Mouse (Mus musculus) brown adipose tissue, adult 24 weeks (tissue): Measurements from ENCODE around the gene Dpy19l3. TPM values are rescaled to one million over a fixed set of nuclear protein-coding genes. Genes with fewer than 3 reads are reported as not detected.
A peak's percentile ranks its signal among the peaks of the same experiment; 100 is the strongest.

Source experiments
- H3K27ac ChIP-seq: fragments of 200-500 bp; replicated peaks from 2 replicates; pipeline ENCODE4 v1.5.1; 2012; ENCODE audit warnings: low read depth, mild to moderate bottlenecking, low read length
- H3K4me1 ChIP-seq: fragments of 200-500 bp; 2 replicates; pipeline ENCODE4 v1.6.1; 2012; ENCODE audit warnings: low read length, mixed read lengths; ENCODE audit not compliant: control insufficient read depth, insufficient read depth, insufficient read length
- H3K4me3 ChIP-seq: fragments of 200-500 bp; 2 replicates; pipeline ENCODE4 v1.5.1; 2012; ENCODE audit warnings: low read depth, mild to moderate bottlenecking, low read length, moderate library complexity; ENCODE audit not compliant: insufficient read depth
- polyA plus RNA-seq: library from polyadenylated mRNA; stranded (reverse); fragments of >200 nt; gene quantifications from 2 replicates; pipeline ENCODE4 v1.2.4, GENCODE M21; 2012; ENCODE audit not compliant: missing spikeins, insufficient read depth, insufficient read length

Dpy19l3 gene
- polyA plus RNA-seq, 1 experiment: 1.5 TPM

DNA sequence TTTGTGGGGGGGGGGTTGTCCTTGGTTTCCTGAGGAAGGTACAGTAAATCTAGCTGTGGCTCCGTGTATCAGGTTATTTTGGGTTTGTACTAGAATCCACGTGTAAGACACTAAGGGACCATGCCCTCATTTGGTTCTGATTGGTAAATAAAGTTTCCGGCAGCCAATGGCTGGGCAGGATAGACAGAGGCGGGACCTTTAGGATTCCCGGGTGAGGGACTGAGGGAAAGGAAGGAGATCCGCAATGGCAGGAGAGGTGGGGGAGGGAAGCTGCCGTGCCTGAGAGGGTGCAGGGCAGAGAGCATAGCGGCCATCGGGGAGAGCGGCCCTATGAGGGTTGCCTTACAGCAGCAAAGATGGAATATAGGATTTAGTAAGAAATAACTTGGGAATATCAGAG, 67.0 kb downstream of the Dpy19l3 start:
- Histone ChIP-seq H3K4me1 (no peaks in the 10 kb centered on the region), H3K27ac (no peak overlapping the region), H3K4me3 (0 out of 2 replicates have a peak overlapping the region, but pooled peaks have one; percentile 26)

DNA sequence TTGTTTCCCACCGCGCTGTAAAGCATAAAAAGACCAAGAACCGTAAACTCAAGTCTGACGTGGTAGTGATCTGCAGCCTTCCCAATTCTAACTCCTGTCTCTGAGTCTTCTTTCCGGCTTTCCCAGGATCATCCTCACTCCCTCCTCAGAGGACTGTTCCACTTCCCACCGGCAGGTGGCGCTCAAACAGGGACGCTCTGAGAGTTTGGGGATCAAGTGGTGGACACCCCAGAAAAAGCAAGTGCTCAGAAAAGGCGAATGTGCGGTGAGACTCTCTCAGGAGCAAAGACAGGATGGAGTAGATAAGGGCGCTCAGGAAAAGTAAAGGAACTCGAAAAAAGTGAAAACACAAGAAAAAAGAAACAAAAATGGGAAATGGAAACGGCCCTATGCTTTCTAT, 67.5 kb downstream of the Dpy19l3 start:
- H3K4me3 ChIP-seq: 0 out of 2 replicates have a peak overlapping the region, but pooled peaks have one; percentile 26
- H3K4me1 ChIP-seq: no peaks in the 10 kb centered on the region
- H3K27ac ChIP-seq: no peak overlapping the region

DNA sequence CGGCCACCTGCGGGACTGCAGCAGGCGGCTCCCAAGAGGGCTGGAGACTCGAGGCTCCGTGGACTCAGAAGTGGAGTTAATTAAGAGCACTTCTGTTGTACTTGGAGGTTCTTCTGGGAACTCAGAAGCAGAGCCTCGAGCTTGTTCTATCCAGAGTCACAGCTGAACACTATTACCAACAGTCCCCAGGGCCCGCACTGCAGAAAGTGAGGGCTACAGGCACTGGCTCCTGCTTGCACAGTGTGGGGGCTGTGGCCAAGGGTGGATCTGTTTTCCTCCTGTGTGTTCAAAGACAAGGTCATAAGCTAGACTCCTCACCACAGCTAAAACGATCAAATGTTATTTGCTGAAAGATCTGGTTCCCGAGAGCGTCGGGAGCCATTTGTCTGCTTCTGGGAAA, 68.0 kb downstream of the Dpy19l3 start:
- H3K27ac ChIP-seq: no peak overlapping the region
- H3K4me3 ChIP-seq: no peak overlapping the region
- no peaks in the 10 kb centered on the region for H3K4me1 ChIP-seq

DNA sequence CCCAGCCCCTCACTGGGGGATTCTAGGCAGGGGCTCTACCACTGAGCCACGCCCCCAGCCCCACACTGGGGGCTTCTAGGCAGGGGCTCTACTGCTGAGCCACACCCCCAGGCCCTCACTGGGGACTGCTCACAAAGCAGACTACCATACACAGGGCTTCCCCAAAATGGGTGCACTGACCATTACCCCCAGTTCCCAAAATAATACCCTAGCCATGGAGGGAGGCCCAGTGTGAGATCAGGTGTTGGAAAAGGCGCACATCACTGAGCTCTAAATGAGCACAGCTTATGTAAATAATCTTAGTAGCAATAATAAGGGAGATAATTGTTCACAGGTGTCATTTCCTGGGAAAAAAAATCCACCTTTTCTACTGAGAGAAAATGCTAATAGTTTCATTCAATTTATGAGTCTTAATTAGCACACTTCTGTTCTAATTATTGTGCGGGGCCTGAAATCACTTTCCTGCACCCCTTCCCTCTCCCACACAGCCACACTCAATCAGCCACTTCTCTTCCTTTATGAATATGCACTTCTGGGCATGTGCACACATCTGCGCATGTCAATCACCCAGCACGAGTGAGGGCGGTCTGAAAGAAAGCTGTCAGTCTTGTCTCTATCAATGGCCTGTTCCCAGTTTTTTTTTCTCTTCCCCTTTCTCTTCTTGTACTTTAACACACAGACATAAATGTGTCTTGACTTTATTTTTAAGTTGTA, 70.7 kb downstream of the Dpy19l3 start:
- H3K4me1 ChIP-seq: no peaks in the 10 kb centered on the region
- no peak overlapping the region for H3K4me3 ChIP-seq
- H3K27ac ChIP-seq: no peak overlapping the region

DNA sequence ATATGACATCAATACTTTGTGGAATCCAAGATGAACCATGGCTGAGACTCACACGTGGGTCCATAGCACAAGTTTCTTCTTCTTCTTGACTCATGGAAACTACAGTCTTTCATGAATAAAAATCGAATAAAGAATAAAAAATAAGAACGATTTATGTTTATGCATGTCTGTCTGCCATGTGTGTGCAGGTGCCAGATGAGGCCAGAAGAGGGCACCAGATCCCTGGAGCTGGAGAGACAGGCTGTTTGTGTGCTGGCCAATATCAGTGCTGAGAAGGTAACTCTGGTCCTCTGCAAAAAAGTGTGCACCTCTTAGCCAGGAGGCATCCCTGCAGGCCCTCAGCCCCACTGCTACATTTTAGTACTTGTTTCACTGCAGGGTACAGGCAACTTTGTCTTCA, 72.7 kb downstream of the Dpy19l3 start:
- H3K4me3 ChIP-seq: no peak overlapping the region
- H3K4me1 ChIP-seq: no peaks in the 10 kb centered on the region
- H3K27ac ChIP-seq: no peak overlapping the region

DNA sequence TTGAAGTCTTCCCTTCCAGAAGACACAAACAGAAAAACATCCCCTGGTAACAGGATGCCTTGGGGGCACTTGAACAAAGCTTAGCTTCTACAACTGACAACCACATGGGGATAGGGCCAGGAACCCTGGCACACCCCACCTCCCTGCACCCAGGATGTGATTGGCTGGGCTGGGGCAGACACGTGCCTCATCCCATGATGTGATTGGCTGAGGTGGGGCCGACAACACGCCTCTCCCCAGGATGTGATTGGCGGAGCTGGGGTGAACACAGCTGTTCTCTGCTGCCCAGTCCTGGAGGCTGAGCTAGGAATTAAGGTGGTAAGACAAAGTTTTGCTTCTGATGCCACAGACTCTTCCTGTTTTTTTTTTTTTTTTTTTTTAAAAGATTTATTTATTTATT, 75.3 kb downstream of the Dpy19l3 start:
- no peak overlapping the region for H3K27ac ChIP-seq
- H3K4me1 ChIP-seq: no peaks in the 10 kb centered on the region
- H3K4me3 ChIP-seq: no peak overlapping the region

DNA sequence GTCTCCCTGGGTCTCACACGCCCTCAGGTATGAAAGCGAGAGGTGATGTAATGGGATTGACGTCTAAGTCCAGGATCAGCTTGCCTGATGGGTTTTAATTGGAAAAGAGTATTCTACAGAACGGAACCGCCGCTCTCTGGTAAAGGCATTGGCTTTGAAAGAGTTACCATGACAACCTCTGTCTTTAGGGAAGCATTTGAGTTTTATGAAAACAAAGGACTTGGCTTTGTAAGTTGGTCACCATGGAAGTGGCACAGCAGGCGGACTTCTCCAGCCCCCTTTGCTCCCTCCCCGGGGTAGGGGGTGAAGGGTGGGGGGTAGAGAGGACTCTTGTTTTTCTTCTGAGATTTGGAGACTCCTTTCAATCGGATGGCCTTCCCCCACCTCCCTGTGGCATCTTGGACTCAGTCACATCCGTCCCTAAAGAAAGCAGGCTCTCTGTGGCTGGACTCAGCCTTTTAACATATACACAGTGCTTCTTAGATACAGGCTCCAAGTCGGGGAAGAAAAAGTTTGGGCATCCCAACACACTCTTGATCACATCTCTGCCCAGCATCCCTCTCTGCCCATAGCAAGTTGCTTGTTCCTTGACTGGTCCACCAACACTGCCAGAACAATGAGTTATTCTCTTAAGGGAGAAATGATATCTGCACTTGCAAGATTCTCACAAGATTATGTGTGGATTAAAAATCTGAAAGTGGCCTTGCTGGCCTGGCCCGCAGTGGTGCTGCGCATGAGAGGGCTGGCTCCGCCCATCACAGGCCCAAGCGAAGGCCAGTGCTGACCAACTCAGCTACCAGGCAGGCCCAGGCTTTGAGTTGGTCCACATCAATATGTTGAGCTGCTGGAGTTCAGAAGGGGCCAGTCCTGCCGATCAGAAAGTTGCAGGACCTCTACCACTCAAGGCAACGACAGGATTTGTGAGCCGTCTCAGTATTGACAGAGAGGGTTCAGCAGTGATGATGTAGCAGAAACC, 85.9 kb downstream of the Dpy19l3 start:
- Histone ChIP-seq H3K4me3 (no peak overlapping the region), H3K4me1 (no peaks in the 10 kb centered on the region), H3K27ac (no peak overlapping the region)

DNA sequence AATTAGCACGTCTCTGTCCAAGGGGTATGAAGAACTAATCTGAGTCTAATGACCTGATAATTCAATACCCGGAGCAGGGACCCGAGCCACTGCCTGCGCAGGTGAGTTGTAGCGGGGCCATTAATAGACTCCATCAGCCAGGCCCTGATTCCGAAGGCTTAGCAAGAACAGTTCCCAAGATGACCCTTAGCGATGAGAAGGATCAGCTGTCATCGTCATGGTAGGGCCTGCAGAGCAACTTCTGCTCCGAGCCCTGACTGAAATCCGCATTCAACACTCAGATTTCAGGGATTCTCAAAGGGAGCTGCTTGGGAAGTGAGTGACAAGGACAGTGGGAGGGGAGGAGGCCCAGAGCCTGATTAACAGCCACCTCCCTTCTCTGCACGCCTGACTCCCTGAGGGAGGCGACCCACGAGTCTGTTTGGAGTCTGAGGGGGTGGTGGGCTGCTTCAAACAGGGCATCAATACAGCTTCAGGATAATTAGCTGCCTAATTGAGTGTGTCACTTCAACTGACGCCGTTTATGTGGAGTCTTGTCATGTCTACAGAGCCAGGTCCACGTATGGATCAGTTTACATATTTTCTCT, 90.4 kb downstream of the Dpy19l3 start:
- Histone ChIP-seq H3K27ac (no peak overlapping the region), H3K4me3 (no peak overlapping the region), H3K4me1 (no peaks in the 10 kb centered on the region)

DNA sequence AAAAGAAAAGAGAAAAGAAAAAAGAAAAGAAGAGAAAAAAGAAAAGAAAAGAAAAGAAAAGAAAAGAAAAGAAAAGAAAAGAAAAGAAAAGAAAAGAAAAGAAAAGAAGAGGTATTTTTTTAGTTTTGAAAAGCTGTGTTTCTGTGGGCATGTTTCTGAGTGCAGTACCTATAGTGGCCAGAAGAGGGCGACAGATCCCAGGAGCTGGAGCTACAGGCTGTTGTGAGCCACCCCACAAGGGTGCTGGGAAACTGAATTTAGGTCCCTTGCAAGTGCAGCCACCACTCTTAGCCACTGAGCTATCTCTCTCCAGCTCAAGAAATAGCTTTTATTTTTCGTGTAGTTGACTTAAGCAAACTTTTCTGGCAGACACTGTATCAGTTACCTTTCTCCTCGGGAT, 95.1 kb downstream of the Dpy19l3 start:
- Histone ChIP-seq H3K4me3 (no peak overlapping the region), H3K4me1 (no peaks in the 10 kb centered on the region), H3K27ac (no peak overlapping the region)

DNA sequence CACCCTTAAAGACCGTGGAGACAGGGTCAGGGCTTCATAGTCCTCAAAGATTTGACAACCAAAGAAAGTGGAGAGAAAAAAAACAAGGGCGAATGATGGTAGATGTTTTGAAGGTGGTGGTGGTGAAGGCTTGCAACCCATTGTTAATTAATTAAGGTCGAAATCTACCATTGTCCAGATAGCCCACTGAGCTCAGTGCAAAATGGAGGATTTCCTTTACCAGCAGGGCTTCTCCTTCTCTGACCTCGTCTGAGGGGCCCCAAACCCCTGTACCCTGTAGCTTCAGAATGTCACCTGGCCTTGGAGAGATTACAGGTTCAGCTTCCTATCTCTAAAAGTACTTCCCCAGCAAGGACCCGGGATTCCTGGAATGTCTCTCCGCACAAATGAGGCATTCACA, 96.4 kb downstream of the Dpy19l3 start:
- Histone ChIP-seq H3K4me3 (no peak overlapping the region), H3K27ac (no peak overlapping the region), H3K4me1 (no peaks in the 10 kb centered on the region)

DNA sequence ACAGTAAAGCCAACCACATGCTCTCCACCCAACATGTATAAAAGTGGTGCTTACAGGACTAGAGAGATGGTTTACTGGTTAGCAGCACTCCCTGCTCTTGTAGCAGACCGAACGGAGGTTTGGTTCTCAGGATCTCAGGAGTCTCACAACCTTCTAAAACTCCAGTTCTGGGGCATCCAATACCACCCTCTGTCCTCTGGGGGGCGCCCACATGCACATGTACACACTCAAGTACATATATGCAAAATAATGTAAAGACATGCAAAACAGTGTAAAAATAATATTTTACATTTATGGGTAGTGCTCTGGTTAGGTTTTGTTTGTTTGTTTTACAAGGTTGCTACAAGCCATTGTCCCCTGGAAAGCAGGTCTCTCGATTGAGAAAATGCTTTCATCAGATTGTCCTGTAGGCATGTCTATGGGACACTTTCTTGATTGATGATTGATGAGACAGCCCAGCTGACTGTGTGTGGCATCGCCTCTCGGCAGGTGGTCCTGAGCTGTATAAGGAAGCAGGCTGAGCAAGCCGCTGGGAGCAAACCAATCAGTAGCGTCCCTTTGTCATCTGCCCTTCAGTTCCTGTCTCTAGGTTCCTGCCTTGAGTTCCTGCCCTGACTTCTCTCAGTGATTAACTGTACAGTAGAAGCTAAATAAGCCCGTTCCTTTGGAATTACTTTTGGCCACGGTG, 102.5 kb downstream of the Dpy19l3 start:
- Histone ChIP-seq H3K4me1 (no peaks in the 10 kb centered on the region; the same call in 1 of the 2 replicates), H3K4me3 (no peak overlapping the region), H3K27ac (no peak overlapping the region)

DNA sequence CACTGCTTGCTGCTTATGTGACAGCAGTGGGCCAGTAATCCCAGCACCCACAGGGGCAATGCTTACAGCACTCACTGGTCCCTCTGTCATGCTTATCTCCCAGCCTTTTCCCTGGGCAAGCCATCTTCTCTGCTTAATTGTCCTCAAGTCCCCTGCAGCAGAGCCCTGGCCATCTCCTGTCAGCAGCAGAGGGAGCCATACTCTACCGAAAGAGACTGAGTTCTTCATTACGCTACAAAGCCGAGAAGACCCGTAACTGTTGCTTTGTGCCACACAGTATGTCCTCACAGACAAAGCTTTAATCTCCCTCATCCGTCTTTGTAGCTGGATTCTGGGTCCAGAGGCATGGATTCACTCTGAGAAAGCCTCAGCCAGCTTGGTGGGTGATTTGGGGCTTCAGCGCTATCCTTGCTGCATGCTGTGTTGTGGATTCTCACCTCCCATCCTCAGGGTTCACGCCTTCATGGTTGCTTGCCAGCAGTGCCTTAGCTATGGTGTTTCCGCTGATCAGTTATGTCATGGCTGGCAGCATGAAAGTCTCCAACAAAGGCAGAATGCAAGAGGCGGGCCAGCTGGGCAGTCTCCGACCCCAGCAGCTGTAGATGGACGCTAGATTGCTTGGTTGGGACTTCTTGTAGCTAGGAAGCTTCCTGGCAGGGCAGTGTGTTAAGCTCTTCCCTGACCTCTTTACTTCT, 103.4 kb downstream of the Dpy19l3 start:
- Histone ChIP-seq H3K4me3 (no peak overlapping the region), H3K27ac (no peak overlapping the region), H3K4me1 (peaks cover 4% of the 10 kb centered on the region; the same call in 1 of the 2 replicates)

DNA sequence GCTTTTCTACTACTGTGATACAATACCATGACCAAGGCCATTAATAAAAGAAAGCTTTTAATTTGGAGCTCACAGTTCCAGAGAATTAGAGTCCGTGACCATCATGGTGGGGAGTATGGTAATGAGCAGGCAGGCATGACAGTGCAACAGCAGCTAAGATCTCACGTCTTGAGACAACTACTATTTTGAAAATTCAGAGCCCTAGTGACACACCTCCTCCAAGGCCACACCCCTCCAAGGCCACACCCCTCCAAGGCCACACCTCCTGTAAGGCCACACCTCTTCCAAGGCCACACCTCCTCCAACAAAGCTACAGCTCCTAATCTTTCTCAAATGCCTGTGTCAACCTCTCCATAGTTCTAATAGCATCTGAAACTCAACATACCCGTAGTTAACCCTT, 105.2 kb downstream of the Dpy19l3 start:
- peaks cover 4% of the 10 kb centered on the region; the same call in 1 of the 2 replicates for H3K4me1 ChIP-seq
- no peak overlapping the region for H3K4me3 ChIP-seq

DNA sequence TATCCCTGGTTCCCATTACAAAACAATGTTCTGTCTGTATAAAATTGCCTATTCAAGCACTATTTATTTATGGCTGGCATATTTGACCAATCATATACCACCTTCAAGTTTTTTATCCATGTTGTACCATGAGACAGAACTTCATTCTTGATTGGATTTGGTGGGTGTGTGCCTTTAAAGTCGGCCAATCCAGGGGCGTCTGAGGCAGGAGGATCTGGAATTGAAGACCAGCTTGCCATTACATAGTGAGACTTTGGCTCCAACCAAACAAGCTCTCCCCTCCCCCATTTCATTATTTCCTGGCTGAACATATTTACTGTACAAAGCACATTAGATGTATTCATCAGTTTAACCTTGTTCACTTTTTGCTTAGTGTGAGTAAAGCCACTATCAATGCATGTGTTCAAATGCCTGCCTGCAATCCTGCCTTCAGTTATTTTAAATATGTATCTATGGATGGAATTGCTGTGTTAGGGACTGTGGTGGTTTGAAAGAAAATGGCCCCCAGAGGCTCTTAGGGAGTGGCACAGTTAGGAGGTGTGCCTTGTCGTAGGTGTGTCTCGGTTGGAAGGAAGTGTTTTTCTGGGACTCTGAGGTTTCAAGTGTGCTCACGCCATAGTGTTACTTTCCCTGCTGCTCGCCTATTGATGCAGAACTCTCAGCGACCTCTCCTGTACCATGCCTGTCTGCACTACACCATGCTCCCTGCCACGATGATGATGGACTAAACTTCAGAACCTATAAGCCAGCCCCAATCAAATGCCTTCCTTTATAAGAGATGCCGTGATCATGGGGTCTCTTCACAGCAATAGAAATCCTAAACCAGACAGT, 105.8 kb downstream of the Dpy19l3 start:
- H3K4me1 ChIP-seq: peaks cover 4% of the 10 kb centered on the region; the same call in 1 of the 2 replicates
- no peak overlapping the region for H3K4me3 ChIP-seq
- H3K27ac ChIP-seq: no peak overlapping the region

More for the DNA sequence above, 105.2 kb downstream of the Dpy19l3 start:
- H3K27ac ChIP-seq: no peak overlapping the region
